Mouse (Mus musculus) spleen, adult 2 months (tissue): ENCODE measurements around the gene Pbx4.

Experiments
- CTCF ChIP-seq: fragments of 200-500 bp; IDR thresholded peaks from 2 replicates; pipeline ENCODE4 v1.5.1; 2011; ENCODE audit warnings: mild to moderate bottlenecking, inconsistent platforms; ENCODE audit not compliant: insufficient read depth, insufficient read length, insufficient replicate concordance; ENCODE audit errors: extremely low read depth
- POLR2A ChIP-seq: fragments of 200-500 bp; IDR thresholded peaks from 2 replicates; pipeline ENCODE4 v1.6.1; 2011; ENCODE audit warnings: low read depth, low read length, inconsistent platforms

GRCm38 (mm10) chr8:69888902-69889301, 56.6 kb downstream of the Pbx4 start:
- TF ChIP-seq POLR2A = no peak
- TF ChIP-seq CTCF = no peak
